Mouse (Mus musculus) megakaryocyte-erythroid progenitor cell, adult 5-6 weeks (primary cell): ENCODE data around the gene Artn. TPM values are rescaled to one million over a fixed set of nuclear protein-coding genes. Genes with fewer than 3 reads are reported as not detected.
A peak's percentile ranks its signal among the peaks of the same experiment; 100 is the strongest.

ENCODE experiments used
- ATAC-seq: replicated peaks from 2 replicates; pipeline ENCODE4 v1.8.0; 2016; ENCODE audit warnings: mild to moderate bottlenecking, inconsistent platforms; ENCODE audit not compliant: severe bottlenecking, poor library complexity, low FRiP score, low TSS enrichment
- total RNA-seq, 2 experiments: library from RNA; stranded (forward) in 1 of 2; stranded (reverse) in 1 of 2; fragments of 200-1000, 215-1000 nt in 1 of 2; fragments of >200 nt in 1 of 2; fragmentation: Nextera tagmentation in 1 of 2; gene quantifications; 2 replicates each; pipeline ENCODE4 v1.2.3; 2014 to 2017

The Artn gene
- total RNA-seq (2014; fragmentation: Nextera tagmentation) (not detected in 2 replicates), total RNA-seq (2017) (not detected in 2 replicates)

GRCm38 (mm10) chr4:117929391-117929881 is at the start of gene Artn:
Gene Artn (minus strand): TSS chr4:117929763.
- no peak for ATAC-seq

DNA sequence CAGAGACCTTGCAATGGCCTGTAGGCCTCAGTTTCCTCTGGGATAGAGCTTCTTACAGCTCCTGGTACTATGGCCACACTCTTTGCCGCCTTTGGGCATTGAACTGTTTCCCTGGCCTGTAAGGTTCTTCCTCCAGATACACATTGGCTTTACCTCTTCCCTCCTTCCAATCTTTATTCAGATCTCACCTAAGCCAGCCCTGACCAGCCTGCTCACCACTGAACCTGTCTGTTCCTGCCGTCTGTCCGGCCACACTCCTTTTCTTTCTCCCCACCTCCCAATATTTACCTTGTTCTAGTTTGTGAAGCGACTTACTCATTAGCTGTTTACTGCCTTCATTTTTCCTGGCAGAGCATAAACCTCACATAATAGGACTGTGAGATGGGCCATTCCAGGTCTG is 49.6 kb upstream of the Artn start:
- ATAC-seq: no peak

- no peak for ATAC-seq
Measured at GRCm38 (mm10) chr4:117978282-117978681, 48.7 kb upstream of the Artn start.

DNA sequence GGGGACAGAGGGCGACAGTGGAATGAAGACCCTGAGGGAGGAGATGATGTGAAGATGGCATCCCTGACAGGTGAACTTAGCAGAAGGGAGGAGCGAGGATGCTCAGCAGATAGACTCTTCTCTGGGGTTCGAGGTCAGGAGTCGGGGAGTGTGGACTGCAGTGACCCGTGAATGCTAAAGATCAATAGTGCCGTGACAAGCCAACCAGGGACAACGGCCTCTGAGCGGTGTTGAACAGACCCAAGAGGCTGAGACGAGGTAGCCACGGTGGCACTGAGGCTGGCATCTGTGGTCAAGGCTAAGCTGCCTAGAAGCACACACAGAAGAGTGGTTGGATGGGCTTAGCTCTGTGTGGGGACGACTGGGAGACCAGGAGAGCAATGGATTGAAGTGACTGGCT is 48.3 kb upstream of the Artn start:
- ATAC-seq: no peak

GRCm38 (mm10) chr4:117977371-117977770 is 47.8 kb upstream of the Artn start:
- no peak for ATAC-seq

DNA sequence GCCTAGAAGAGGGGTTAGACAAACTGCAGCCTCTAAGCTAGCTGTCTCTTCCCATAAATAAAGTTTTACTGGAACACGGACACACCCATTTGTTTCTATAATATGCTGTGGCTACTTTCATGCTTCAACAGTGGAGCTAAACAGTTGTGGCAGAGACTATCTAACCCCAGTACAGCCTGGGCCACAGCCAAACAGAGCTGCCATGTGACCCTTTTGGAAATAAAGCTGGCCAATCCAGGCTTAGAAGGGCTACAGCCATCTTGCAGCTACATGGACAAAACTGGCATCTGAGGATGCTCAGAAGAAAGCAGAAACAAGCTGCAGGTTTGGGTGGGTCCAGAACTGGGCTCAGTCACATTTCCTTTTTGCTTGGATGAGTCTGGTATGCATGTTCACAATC is 46.3 kb upstream of the Artn start:
- no peak for ATAC-seq

- no peak for ATAC-seq
Measured at GRCm38 (mm10) chr4:117974719-117975118, 45.2 kb upstream of the Artn start.

DNA sequence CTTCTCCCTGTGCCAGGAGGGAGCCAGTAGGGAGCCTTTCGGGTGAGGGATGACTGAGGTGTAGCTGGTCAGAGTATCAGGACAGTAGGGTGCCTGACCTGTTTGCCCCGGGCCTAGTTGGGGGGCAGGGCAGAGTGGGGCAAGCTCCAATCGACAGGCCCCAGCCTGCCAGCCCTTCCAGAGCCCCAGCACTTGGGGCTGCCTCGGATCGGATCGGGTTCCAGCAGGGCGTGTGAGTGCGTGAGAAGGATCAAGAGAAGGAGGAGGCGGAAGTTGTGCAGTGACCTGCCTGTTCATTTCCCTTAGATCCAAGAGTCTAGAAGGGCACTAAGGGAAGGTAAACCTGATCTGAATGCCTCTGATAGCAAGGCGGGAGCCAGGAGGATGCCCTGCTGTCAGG is 43.4 kb upstream of the Artn start:
- no peak for ATAC-seq

- ATAC-seq: no peak
Measured at GRCm38 (mm10) chr4:117964346-117965025, 34.9 kb upstream of the Artn start.

GRCm38 (mm10) chr4:117957492-117957891 is 27.9 kb upstream of the Artn start:
- ATAC-seq: no peak

DNA sequence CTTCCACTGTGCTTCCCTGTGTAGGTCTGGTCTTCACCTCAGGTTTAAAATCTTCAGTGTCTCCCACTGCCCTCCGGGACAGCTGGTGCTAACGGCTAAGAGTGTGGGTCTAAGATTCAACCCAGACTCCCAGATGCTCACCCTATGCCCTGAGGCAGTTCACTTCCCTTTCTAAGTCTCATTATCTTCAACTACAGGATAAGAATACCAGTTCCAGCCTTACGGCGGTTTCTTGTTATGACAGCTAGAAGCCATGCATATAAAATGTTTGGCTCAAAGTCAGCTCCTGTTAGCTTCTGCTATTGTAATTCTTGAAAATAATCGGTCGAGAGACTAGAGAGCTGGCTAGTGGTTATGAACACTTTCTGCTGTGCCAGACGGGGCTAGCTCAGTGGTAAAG is 17.9 kb upstream of the Artn start:
- no peak for ATAC-seq

GRCm38 (mm10) chr4:117946639-117947305 is 17.2 kb upstream of the Artn start:
- ATAC-seq: no peak

DNA sequence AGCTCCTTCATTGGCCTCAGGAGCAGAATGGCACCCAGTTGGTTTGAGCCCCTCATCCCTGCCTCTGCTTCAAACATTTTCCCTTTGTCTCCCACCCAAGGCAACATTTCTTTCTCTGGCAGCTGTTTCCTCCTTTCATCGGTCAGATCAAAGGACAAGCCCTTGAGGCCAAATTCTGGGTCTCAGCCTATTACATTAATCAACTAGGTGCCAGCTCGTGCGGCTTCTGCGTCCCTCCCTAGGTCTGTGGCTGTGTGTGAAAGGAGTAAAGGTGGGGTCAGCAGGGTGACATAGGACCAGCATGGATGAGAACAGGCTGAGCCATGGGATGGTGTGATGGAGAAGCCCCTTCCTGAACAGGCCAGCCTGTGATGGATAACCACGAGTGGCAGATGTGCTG is 13.8 kb upstream of the Artn start:
- no peak for ATAC-seq

- ATAC-seq: no peak
Measured at GRCm38 (mm10) chr4:117936964-117937363, 7.4 kb upstream of the Artn start.

DNA sequence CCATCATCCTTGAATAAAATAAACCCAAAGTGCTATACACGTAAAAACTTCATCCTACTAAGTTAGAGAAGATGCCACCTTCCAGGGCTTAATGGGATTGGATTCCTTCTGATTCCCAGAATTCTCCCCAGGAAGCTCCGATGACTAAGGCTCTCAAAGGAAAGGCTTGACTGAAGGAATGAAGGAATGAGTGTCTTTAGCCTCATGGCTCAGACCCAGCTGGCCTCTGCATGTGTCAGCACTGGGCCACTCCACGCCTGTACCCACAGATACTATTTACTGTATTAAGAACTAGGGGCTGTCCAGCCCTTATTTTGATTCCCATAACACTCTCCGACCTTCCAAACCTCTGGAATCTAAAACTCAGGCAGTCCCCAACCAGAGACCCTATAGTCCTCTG is 4.5 kb upstream of the Artn start:
- no peak for ATAC-seq

- ATAC-seq: no peak
Measured at GRCm38 (mm10) chr4:117933248-117933647, 3.7 kb upstream of the Artn start.

- peak; percentile 88 for ATAC-seq
Measured at GRCm38 (mm10) chr4:117928699-117929241, 793 bp downstream of the Artn start.

GRCm38 (mm10) chr4:117928234-117928633 is 1.3 kb downstream of the Artn start:
- ATAC-seq: peak; percentile 31

GRCm38 (mm10) chr4:117926545-117927482 is 2.7 kb downstream of the Artn start:
- ATAC-seq: no peak

- no peak for ATAC-seq
Measured at GRCm38 (mm10) chr4:117924916-117925315, 4.6 kb downstream of the Artn start.
